In genomic region chr16:59509830-59510229, GRCm38 (mm10) we compare ENCODE assay signal across 33 mouse cellular contexts.
"Had no signal": no experiment of that assay in that cellular context is flagged by ENCODE, and none has a peak within 500 bp of the region (broad histone marks: within the 10 kb centered on the region; RNA-seq: fewer than 3 reads in every experiment).

No protein-coding gene starts in this region.

- H3K27me3 ChIP-seq: heart, embryonic 12.5 days; heart, embryonic 13.5 days; heart, embryonic 15.5 days; hindbrain, embryonic 12.5 days; hindbrain, embryonic 13.5 days; hindbrain, embryonic 15.5 days; intestine, embryonic 15.5 days; kidney, embryonic 15.5 days had no signal

- H3K4me1 ChIP-seq: hindbrain, embryonic 10.5 days; hindbrain, embryonic 12.5 days; hindbrain, embryonic 13.5 days; hindbrain, embryonic 15.5 days; intestine, embryonic 15.5 days; kidney, embryonic 15.5 days had no signal

- H3K4me3 ChIP-seq: heart, embryonic 12.5 days; heart, embryonic 13.5 days; heart, embryonic 15.5 days; hindbrain, embryonic 10.5 days; hindbrain, embryonic 12.5 days; hindbrain, embryonic 13.5 days; hindbrain, embryonic 15.5 days; intestine, embryonic 15.5 days; kidney, embryonic 15.5 days; layer of hippocampus, adult 2 months; left cerebral cortex, adult 2 months had no signal

- H3K9ac ChIP-seq: heart, embryonic 12.5 days; heart, embryonic 13.5 days; heart, embryonic 15.5 days; hindbrain, embryonic 12.5 days; hindbrain, embryonic 13.5 days; hindbrain, embryonic 14.5 days; hindbrain, embryonic 15.5 days; intestine, embryonic 15.5 days; kidney, embryonic 15.5 days had no signal

- ATAC-seq: hindbrain, embryonic 16.5 days; hindbrain, postnatal 0 days; inflammation-experienced regulatory T-cells, adult 6 months; intestine, embryonic 15.5 days; intestine, embryonic 16.5 days; intestine, postnatal 0 days had no signal

- DNase-seq: heart, postnatal 10 days; heart, postnatal 14 days; heart, postnatal 36 days; heart, postnatal 4 days; kidney, adult 11 months; kidney, adult 18-20 months; kidney, adult 2 months; kidney, adult 8-10 months; kidney, adult 9 months; kidney, postnatal 10 days; kidney, postnatal 14 days; kidney, postnatal 36 days; kidney, postnatal 4 days; layer of hippocampus, adult 9-11 months; layer of hippocampus, postnatal 36 days had no signal

- H3K4me2 ChIP-seq: heart, embryonic 12.5 days; heart, embryonic 13.5 days; heart, embryonic 15.5 days; hindbrain, embryonic 12.5 days; hindbrain, embryonic 13.5 days; hindbrain, embryonic 14.5 days; hindbrain, embryonic 15.5 days; intestine, embryonic 15.5 days; kidney, embryonic 15.5 days had no signal

- H3K36me3 ChIP-seq: hindbrain, embryonic 13.5 days; hindbrain, embryonic 15.5 days; intestine, embryonic 15.5 days had no signal

- H3K9me3 ChIP-seq: heart, embryonic 12.5 days; heart, embryonic 13.5 days; heart, embryonic 15.5 days; hindbrain, embryonic 10.5 days; hindbrain, embryonic 12.5 days; hindbrain, embryonic 13.5 days; hindbrain, embryonic 15.5 days; intestine, embryonic 15.5 days; kidney, embryonic 15.5 days had no signal

- H3K27ac ChIP-seq: heart, embryonic 13.5 days; heart, embryonic 15.5 days; hindbrain, embryonic 10.5 days; hindbrain, embryonic 12.5 days; hindbrain, embryonic 13.5 days; hindbrain, embryonic 14.5 days; hindbrain, embryonic 15.5 days; hindbrain, postnatal 0 days; intestine, embryonic 15.5 days; kidney, embryonic 15.5 days; kidney, postnatal 0 days; layer of hippocampus, adult 2 months; left cerebral cortex, adult 2 months had no signal
